Mouse (Mus musculus): ENCODE measurements around the gene Cks1brt. TPM values are rescaled to one million over a fixed set of nuclear protein-coding genes. Genes with fewer than 3 reads are reported as not detected.

Cks1brt gene
- polyA plus RNA-seq (2014; fragmentation: Illumina TruSeq; extraction: RNeasy Lipid Tissue Mini Kit (QIAGEN cat#74804); ENCODE audit: low read depth, low replicate concordance): not detected

DNA sequence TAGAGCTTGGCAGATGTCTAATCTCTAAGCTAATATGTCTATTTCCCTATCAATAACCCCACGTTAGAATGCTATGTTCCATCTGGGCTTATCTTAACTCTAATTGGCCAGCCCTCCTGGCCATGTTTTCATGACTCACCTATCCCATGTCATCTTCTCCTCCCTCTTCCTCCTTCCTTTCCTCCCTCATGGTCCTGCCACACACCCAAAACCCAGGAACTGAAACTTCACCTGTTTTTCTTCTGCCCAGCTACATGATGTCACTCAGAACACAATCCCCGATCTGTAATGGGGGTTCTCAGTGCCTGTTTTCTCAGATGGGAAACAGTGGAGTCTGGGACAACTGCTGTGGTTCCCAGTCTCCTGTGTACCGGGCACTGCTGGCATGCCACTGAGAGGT is at the start of gene Cks1brt:
TSS of gene Cks1brt (plus strand) at position 301 of the 400 bp plus-strand sequence.

DNA sequence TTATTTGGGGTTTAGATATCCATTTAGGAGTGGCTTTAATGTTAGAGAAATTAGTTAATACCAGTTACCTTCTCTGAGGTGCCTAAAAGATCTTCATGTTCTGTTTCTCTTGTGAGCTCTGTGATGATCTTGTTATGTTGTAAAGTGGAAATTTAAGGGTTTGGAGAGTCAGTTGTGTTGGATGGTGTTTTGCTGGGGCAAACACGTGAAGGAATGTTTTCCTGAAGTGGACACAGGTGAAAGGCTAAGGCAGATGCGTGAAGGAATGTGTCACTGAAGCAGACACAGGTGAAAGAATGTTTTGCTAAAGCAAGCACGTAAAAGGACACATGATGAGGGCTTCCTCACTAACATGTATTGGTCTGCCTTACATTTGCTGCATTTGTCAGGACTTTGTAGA is 28.7 kb upstream of the Cks1brt start, which contains the start of gene Zfp791:
TSS of gene Zfp791 (minus strand) at position 101 of the 400 bp plus-strand sequence.

Other genes starting within 250 kb of the Cks1brt start
- 1.0 TPM for gene Klf1, start 250.0 kb upstream of the Cks1brt start, polyA plus RNA-seq (2014; fragmentation: Illumina TruSeq; extraction: RNeasy Lipid Tissue Mini Kit (QIAGEN cat#74804); ENCODE audit: low read depth, low replicate concordance)
- gene Dnase2a, start 243.4 kb upstream of the Cks1brt start, polyA plus RNA-seq (2014; fragmentation: Illumina TruSeq; extraction: RNeasy Lipid Tissue Mini Kit (QIAGEN cat#74804); ENCODE audit: low read depth, low replicate concordance): 9.4 TPM
- gene Mast1, start 214.6 kb upstream of the Cks1brt start, polyA plus RNA-seq (2014; fragmentation: Illumina TruSeq; extraction: RNeasy Lipid Tissue Mini Kit (QIAGEN cat#74804); ENCODE audit: low read depth, low replicate concordance): not detected
- gene Rtbdn, start 204.9 kb upstream of the Cks1brt start, polyA plus RNA-seq (2014; fragmentation: Illumina TruSeq; extraction: RNeasy Lipid Tissue Mini Kit (QIAGEN cat#74804); ENCODE audit: low read depth, low replicate concordance): not detected
- gene Gm49661, start 182.5 kb upstream of the Cks1brt start, polyA plus RNA-seq (2014; fragmentation: Illumina TruSeq; extraction: RNeasy Lipid Tissue Mini Kit (QIAGEN cat#74804); ENCODE audit: low read depth, low replicate concordance): not detected
- gene Prdx2, start 182.3 kb upstream of the Cks1brt start, polyA plus RNA-seq (2014; fragmentation: Illumina TruSeq; extraction: RNeasy Lipid Tissue Mini Kit (QIAGEN cat#74804); ENCODE audit: low read depth, low replicate concordance): 42.1 TPM
- 2.5 TPM for gene Rnaseh2a, start 182.2 kb upstream of the Cks1brt start, polyA plus RNA-seq (2014; fragmentation: Illumina TruSeq; extraction: RNeasy Lipid Tissue Mini Kit (QIAGEN cat#74804); ENCODE audit: low read depth, low replicate concordance)
- gene Junb, start 173.2 kb upstream of the Cks1brt start, polyA plus RNA-seq (2014; fragmentation: Illumina TruSeq; extraction: RNeasy Lipid Tissue Mini Kit (QIAGEN cat#74804); ENCODE audit: low read depth, low replicate concordance): 0.50 TPM
- gene Hook2, start 161.3 kb upstream of the Cks1brt start, polyA plus RNA-seq (2014; fragmentation: Illumina TruSeq; extraction: RNeasy Lipid Tissue Mini Kit (QIAGEN cat#74804); ENCODE audit: low read depth, low replicate concordance): 4.8 TPM
- gene Best2, start 137.4 kb upstream of the Cks1brt start, polyA plus RNA-seq (2014; fragmentation: Illumina TruSeq; extraction: RNeasy Lipid Tissue Mini Kit (QIAGEN cat#74804); ENCODE audit: low read depth, low replicate concordance): not detected
- 7.6 TPM for gene Asna1, start 126.6 kb upstream of the Cks1brt start, polyA plus RNA-seq (2014; fragmentation: Illumina TruSeq; extraction: RNeasy Lipid Tissue Mini Kit (QIAGEN cat#74804); ENCODE audit: low read depth, low replicate concordance)
- gene Trir, start 125.1 kb upstream of the Cks1brt start, polyA plus RNA-seq (2014; fragmentation: Illumina TruSeq; extraction: RNeasy Lipid Tissue Mini Kit (QIAGEN cat#74804); ENCODE audit: low read depth, low replicate concordance): 16.7 TPM
- 5.4 TPM for gene Tnpo2, start 115.0 kb upstream of the Cks1brt start, polyA plus RNA-seq (2014; fragmentation: Illumina TruSeq; extraction: RNeasy Lipid Tissue Mini Kit (QIAGEN cat#74804); ENCODE audit: low read depth, low replicate concordance)
- gene Fbxw9, start 91.9 kb upstream of the Cks1brt start, polyA plus RNA-seq (2014; fragmentation: Illumina TruSeq; extraction: RNeasy Lipid Tissue Mini Kit (QIAGEN cat#74804); ENCODE audit: low read depth, low replicate concordance): 2.5 TPM
- not detected for gene Gm5741, start 83.9 kb upstream of the Cks1brt start, polyA plus RNA-seq (2014; fragmentation: Illumina TruSeq; extraction: RNeasy Lipid Tissue Mini Kit (QIAGEN cat#74804); ENCODE audit: low read depth, low replicate concordance)
- 7.5 TPM for gene Dhps, start 80.2 kb upstream of the Cks1brt start, polyA plus RNA-seq (2014; fragmentation: Illumina TruSeq; extraction: RNeasy Lipid Tissue Mini Kit (QIAGEN cat#74804); ENCODE audit: low read depth, low replicate concordance)
- 11.6 TPM for gene Wdr83os, start 71.2 kb upstream of the Cks1brt start, polyA plus RNA-seq (2014; fragmentation: Illumina TruSeq; extraction: RNeasy Lipid Tissue Mini Kit (QIAGEN cat#74804); ENCODE audit: low read depth, low replicate concordance)
- gene Wdr83, start 70.6 kb upstream of the Cks1brt start, polyA plus RNA-seq (2014; fragmentation: Illumina TruSeq; extraction: RNeasy Lipid Tissue Mini Kit (QIAGEN cat#74804); ENCODE audit: low read depth, low replicate concordance): 2.8 TPM
- gene Man2b1, start 68.7 kb upstream of the Cks1brt start, polyA plus RNA-seq (2014; fragmentation: Illumina TruSeq; extraction: RNeasy Lipid Tissue Mini Kit (QIAGEN cat#74804); ENCODE audit: low read depth, low replicate concordance): 12.2 TPM
- 1.7 TPM for gene Zfp791, start 28.8 kb upstream of the Cks1brt start, polyA plus RNA-seq (2014; fragmentation: Illumina TruSeq; extraction: RNeasy Lipid Tissue Mini Kit (QIAGEN cat#74804); ENCODE audit: low read depth, low replicate concordance)
- not detected for gene Olfr371, start 74.1 kb downstream of the Cks1brt start, polyA plus RNA-seq (2014; fragmentation: Illumina TruSeq; extraction: RNeasy Lipid Tissue Mini Kit (QIAGEN cat#74804); ENCODE audit: low read depth, low replicate concordance)
- gene Orc6, start 147.7 kb downstream of the Cks1brt start, polyA plus RNA-seq (2014; fragmentation: Illumina TruSeq; extraction: RNeasy Lipid Tissue Mini Kit (QIAGEN cat#74804); ENCODE audit: low read depth, low replicate concordance): 11.0 TPM
- gene Vps35, start 147.9 kb downstream of the Cks1brt start, polyA plus RNA-seq (2014; fragmentation: Illumina TruSeq; extraction: RNeasy Lipid Tissue Mini Kit (QIAGEN cat#74804); ENCODE audit: low read depth, low replicate concordance): 163 TPM
- gene Mylk3, start 234.4 kb downstream of the Cks1brt start, polyA plus RNA-seq (2014; fragmentation: Illumina TruSeq; extraction: RNeasy Lipid Tissue Mini Kit (QIAGEN cat#74804); ENCODE audit: low read depth, low replicate concordance): 0.45 TPM

All from liver, adult 10 weeks (tissue).